Mouse (Mus musculus) testis, postnatal 10 days (tissue): ENCODE data around the gene Crhr1.
"Not testable (repeated sequence)": the region's sequence is repeated elsewhere in the genome, so short reads cannot be mapped to it uniquely, and the experiment has no call there.

Source experiments
- DNase-seq: peaks from one replicate; pipeline ENCODE4 v3.0.0; 2021; ENCODE audit warnings: low spot score

The Crhr1 gene

DNA sequence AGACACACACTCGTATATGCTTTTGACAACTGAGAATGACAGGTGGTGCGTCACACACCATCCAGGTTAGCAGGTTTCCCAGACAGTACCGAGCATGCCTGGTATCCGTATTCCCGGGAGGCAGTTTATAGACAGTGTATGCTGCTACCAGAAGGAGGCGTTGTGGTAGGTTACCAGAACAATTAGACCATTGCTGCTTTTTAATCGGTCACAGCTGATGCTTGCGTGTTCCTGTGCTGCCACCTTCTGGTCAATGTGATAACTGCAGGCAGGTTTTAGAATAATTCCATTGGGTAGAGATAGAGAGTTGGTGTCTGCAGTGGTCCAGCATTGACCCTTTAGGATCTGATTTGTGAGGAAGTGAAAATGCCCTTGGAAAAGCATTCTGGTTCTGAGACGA, 63.1 kb downstream of the Crhr1 start:
- peak; percentile 87 for DNase-seq

DNA sequence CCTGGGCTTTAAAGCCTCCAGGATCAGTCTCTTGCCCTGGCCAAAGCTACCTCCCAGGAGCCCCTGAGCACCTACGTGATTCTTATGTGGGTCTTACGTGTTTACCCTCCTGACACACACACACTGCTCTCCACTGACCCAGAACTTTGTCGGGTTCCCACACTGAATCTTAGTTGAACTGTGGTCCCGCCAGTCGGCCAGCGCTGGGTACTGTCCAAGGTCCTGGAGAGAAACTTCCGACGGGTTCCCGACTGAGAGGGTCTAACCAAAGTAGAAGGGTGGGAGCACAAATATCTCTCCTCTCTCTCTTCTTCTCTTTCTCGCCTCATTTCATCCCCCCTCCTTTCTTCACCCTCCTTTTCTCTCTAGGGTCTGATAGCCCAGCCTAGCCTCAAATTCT, 65.2 kb downstream of the Crhr1 start:
- DNase-seq: peak; percentile 76

DNA sequence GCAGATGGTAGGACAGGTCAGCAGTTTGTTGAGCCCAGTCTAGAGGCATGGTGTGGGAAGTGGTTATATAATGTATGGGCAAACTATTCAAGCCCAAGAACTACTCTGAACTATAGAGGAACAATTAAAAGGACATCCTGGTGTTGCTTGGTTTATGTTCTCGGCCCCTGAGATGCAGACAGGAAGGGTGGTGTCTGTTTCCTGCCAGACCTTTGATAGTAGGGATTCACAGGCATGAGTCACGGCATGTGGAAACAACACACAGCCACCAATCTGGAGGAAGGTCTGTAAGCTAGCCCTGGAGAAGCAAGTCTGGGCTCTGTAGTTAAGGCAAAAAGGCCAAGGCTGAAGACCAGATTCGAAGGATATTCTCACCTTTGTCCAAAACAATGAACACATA, 70.6 kb downstream of the Crhr1 start:
- no peak for DNase-seq

DNA sequence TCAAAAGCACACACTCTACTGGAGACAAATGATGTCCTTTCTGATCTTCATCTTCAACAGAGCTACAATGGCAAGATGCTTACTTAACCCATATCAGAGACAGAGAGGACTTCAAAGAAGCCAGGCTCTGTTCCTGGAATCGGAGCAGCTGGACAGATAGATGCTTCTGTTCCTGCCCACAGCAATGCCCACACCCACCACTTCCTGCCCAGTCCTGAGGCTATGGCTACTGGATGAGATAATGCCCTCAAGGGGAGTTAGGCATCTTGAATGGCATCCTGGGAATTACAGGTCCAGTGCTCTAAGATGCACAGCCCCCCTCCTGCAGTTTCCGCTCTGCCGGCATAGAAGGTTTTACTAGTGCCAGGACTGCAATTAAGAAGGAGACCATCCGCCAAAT, 73.9 kb downstream of the Crhr1 start:
- no peak for DNase-seq

DNA sequence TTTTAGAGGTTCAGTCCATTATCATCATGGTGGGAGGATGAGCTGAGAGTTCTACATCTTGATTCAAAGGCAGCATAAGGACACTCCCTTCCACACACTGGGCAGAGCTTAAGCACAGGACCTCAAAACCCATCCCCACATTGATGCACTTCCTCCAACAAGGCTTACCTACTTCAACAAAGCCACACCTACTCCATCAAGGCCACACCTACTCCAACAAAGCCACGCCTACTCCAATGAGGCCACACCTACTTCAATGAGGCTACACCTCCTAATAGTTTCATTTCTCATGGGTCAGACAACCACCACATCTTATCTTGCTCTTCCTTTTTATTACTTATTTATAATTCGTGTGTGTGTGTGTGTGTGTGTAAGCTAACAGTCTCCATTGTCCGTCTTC, 76.4 kb downstream of the Crhr1 start:
- no peak for DNase-seq

DNA sequence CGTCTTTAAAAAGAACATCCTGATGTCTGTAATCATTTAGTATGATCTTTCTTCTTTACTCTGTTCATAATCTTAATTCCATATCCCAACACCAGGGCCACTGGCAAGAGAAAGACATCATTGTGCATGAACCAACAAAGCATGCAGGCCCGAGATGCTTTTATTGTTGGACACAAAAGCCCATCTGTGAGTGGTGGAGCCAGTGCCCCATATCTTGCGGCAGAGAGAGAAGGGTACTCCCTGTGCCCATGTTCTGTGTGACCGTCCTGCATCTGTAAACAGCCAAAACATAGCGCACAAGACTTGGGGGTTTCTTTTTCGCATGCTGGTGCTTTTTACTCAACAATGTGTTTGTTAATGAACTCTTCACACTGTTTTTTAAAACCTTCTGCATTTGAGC, 78.6 kb downstream of the Crhr1 start:
- DNase-seq: no peak

DNA sequence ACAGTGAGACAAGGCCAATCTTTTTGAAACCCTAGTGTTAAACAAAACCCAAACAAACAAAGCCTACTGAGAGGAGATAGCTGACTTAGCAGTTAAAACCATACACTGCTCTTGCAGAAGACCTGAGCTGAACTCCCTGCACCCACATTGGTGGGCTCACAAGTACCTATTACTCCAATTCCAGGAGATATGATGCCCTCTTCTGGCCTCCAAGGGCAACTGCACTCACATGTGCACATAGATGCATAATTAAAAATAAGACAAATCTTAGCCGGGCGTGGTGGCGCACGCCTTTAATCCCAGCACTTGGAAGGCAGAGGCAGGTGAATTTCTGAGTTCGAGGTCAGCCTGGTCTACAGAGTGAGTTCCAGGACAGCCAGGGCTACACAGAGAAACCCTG, 81.5 kb downstream of the Crhr1 start:
- not testable (repeated sequence) for DNase-seq

DNA sequence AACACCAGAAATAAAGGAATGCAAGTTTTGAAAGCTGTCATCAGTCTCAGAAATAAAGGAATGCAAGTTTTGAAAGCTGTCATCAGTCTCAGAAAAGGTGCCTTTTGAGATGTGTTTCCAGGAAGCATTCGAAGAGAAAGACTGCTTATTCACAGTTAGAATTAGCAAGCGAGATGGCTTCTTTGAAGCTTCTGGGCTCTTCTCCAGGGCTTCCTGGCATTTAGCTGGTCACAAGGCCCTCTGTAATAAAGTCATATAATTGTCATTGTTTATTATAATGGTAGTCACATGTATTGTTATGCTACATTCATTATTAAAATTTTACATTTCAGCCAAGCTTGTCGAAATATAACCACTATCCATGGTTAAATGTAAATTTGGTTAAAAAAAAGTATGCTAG, 85.4 kb downstream of the Crhr1 start:
- DNase-seq: no peak

DNA sequence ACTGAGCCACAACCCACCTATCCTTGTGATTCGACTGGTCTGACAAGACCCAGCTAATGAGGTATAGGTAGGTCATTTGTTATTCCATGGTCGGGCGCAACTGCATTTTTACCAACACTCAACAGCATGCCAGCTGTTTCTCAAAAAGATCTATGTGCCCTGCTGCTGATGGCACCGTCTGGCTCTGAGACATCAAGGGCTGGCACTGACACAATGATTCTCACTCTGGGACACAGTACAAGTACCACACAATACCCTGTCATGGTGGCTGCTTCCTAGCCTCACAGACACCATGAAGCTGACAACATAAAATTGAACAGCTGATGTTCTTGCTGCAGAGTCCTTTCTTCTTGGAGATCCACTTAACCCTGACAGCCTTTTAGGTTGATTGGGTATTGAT, 87.6 kb downstream of the Crhr1 start:
- no peak for DNase-seq

DNA sequence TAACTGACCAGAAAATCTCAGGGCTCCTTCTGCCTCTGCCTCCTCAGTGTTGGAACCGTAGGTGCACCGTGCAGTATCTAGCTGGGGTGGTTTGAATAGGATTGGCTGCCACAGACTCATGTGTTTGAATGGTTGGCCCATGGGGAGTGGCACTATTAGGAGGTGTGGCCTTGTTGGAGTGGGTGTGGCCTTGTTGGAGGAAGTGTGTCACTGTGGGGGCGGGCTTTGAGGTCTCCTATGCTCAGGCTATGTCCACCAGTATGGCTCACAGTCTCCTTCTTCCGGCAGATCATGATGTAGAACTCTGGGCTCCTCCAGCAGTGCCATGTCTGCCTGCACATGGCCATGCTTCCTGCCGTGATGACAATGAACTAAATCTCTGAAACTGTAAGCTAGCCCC, 89.1 kb downstream of the Crhr1 start:
- DNase-seq: no peak

DNA sequence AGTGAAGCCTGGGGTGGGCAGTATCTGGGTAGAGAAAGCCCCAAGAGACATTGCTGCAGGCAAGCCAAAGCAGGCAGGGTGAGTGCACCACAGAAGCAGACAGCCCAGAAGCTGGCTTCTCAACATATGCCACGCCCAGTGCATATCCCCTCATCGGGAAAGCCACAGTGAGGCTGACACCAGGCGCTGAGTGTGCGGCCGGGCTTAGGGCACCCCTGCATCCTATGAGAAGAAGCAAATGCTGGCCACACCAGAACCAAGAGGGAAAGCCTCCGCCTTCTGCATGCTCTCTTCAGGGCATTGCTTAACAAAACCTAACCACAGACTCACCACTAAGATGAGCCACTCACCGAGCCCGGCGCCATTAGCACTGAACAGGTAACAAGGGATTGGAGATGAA, 90.6 kb downstream of the Crhr1 start:
- DNase-seq: no peak
